Mouse (Mus musculus) cerebellum, adult 2 months (tissue): Measurements from ENCODE around the gene Gm19668. TPM values are rescaled to one million over a fixed set of nuclear protein-coding genes. Genes with fewer than 3 reads are reported as not detected.
A peak's percentile ranks its signal among the peaks of the same experiment; 100 is the strongest.
"Not testable (repeated sequence)": the region's sequence is repeated elsewhere in the genome, so short reads cannot be mapped to it uniquely, and the experiment has no call there.

ENCODE experiments used
- DNase-seq, 2 experiments: peaks; one replicate each; pipeline ENCODE4 v3.0.0; 2021
- H3K27ac ChIP-seq: fragments of 200-500 bp; 2 replicates; pipeline ENCODE4 v1.5.1; 2012; ENCODE audit warnings: low read length, control low read depth, inconsistent platforms; ENCODE audit not compliant: insufficient read depth
- H3K27me3 ChIP-seq: fragments of 200-500 bp; 2 replicates; pipeline ENCODE4 v1.6.1; 2012; ENCODE audit warnings: inconsistent platforms, mild to moderate bottlenecking, low read length, moderate library complexity; ENCODE audit not compliant: control insufficient read depth, insufficient read depth
- H3K4me1 ChIP-seq: fragments of 200-500 bp; 2 replicates; pipeline ENCODE4 v1.6.1; 2011; ENCODE audit warnings: low read length; ENCODE audit not compliant: control insufficient read depth, insufficient read depth
- H3K4me3 ChIP-seq: fragments of 200-500 bp; replicated peaks from 2 replicates; pipeline ENCODE3; 2011; ENCODE audit warnings: mild to moderate bottlenecking, low read depth, low read length, control low read depth; ENCODE audit not compliant: insufficient read depth
- CTCF ChIP-seq: fragments of 200-500 bp; IDR thresholded peaks from 2 replicates; pipeline ENCODE4 v1.5.1; 2011; ENCODE audit warnings: low read depth, mild to moderate bottlenecking, control low read depth, low read length, moderate library complexity, borderline replicate concordance; ENCODE audit not compliant: insufficient read depth
- POLR2A ChIP-seq: fragments of 200-500 bp; IDR thresholded peaks from 2 replicates; pipeline ENCODE4 v1.6.1; 2011; ENCODE audit warnings: low read length, control low read depth, borderline replicate concordance; ENCODE audit not compliant: insufficient read depth
- WGBS: fragments of 180-500 bp; shearing (Covaris S2); methylation state at CpG from one replicate; pipeline ENCODE4 v1.1.7; 2018; 5-methylcytosine and 5-hydroxymethylcytosine counted together
- polyA plus RNA-seq: library from polyadenylated mRNA; depleted of rRNA; stranded (reverse); fragments of >200 nt; gene quantifications from 2 replicates; pipeline ENCODE4 v1.2.3, GENCODE M21; 2012; rRNA removed

The Gm19668 gene
- polyA plus RNA-seq, 1 experiment: not detected

- Histone ChIP-seq H3K27ac (no peak overlapping the region), H3K4me1 (no peaks in the 10 kb centered on the region), H3K4me3 (no peak overlapping the region), H3K27me3 (no peaks in the 10 kb centered on the region)
- DNase-seq: no peak
- TF ChIP-seq POLR2A (no peak), CTCF (no peak)
Measured at GRCm38 (mm10) chr10:77753448-77753847, 45.5 kb downstream of the Gm19668 start.

DNA sequence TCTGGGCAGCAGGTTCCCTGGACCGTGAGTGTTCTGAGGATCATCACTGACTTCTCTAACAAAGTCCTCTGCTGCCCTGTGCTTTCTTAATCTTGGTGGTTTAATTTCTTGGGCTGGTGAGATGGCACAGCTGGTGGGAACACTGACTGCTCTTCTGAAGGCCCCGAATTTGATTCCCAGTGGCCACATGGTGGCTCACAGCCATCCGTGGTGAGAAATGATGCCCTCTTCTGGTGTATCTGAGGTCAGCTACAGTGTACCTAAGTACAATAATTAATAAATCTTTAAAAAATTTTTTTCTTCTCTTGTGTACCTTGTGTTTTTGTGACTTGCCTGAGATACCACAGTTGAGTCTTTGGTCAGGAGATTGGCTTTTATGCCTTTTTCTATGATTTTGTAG is 46.6 kb downstream of the Gm19668 start:
- WGBS: 69% methylated on average over 3 of the region's 3 CpGs
- DNase-seq, H3K27ac ChIP-seq, H3K4me1 ChIP-seq, H3K27me3 ChIP-seq, H3K4me3 ChIP-seq: not testable (repeated sequence)

DNA sequence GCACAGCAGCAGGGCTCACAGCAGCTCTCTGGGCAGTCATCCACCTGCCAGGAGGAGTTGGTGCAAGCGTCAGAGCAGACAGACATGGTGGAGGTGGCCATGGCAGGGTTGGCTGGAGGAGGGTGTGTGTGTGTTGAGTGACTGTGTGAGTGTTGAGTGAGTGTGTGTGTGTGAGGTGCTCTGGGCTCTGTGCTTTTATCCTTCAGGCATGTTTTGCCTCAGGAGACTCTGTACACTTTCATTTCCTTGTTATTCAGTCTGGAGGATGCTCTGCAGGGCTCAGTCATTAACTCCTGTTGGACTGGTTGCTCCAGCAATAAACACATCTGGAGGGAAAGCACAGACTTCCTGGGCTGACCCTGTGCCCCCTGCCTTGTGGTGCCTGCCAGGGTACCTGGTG is 47.7 kb downstream of the Gm19668 start, which contains the start of gene Gm9736:
TSS of gene Gm9736 (minus strand) at position 101 of the 400 bp plus-strand sequence.
- H3K27me3 ChIP-seq, H3K27ac ChIP-seq, H3K4me3 ChIP-seq, H3K4me1 ChIP-seq, DNase-seq: not testable (repeated sequence)
- WGBS: 17% methylated on average over 1 of the region's 1 CpGs

GRCm38 (mm10) chr10:77750686-77751085 is 48.2 kb downstream of the Gm19668 start:
- not testable (repeated sequence) for H3K4me3 ChIP-seq, H3K27ac ChIP-seq, H3K27me3 ChIP-seq, H3K4me1 ChIP-seq
- 0% methylated on average over 1 of the region's 1 CpGs for whole genome bisulfite sequencing
- DNase-seq: peak; percentile 18 to 33

Other genes with a start within 250 kb of the Gm19668 start
- 113 and 118 TPM in 2 replicates for gene Pttg1ip, start 217.4 kb downstream of the Gm19668 start, polyA plus RNA-seq
- 301 and 310 TPM in 2 replicates for gene Sumo3, start 193.0 kb downstream of the Gm19668 start, polyA plus RNA-seq
- 33.8 and 37.7 TPM in 2 replicates for gene Gm49325, start 192.9 kb downstream of the Gm19668 start, polyA plus RNA-seq
- 37.5 and 39.5 TPM in 2 replicates for gene Ube2g2, start 176.9 kb downstream of the Gm19668 start, polyA plus RNA-seq
- 0.59 and 0.79 TPM in 2 replicates for gene Tspear, start 112.6 kb downstream of the Gm19668 start, polyA plus RNA-seq
- not detected in 2 replicates for gene Gm19402, start 108.4 kb downstream of the Gm19668 start, polyA plus RNA-seq
- gene Gm9508, start 101.9 kb downstream of the Gm19668 start, polyA plus RNA-seq: not detected in 2 replicates
- not detected in 2 replicates for gene Gm10272, start 92.5 kb downstream of the Gm19668 start, polyA plus RNA-seq
- 0.32 TPM in 1 of 2 replicates, not detected in the other for gene Gm10024, start 87.7 kb downstream of the Gm19668 start, polyA plus RNA-seq
- not detected in 2 replicates for gene Gm10142, start 83.3 kb downstream of the Gm19668 start, polyA plus RNA-seq
- gene Krtap12-1, start 78.5 kb downstream of the Gm19668 start, polyA plus RNA-seq: not detected in 2 replicates
- gene Gm10100, start 72.6 kb downstream of the Gm19668 start, polyA plus RNA-seq: not detected in 2 replicates
- gene Gm18596, start 56.5 kb downstream of the Gm19668 start, polyA plus RNA-seq: not detected in 2 replicates
- not detected in 2 replicates for gene Gm9736, start 47.8 kb downstream of the Gm19668 start, polyA plus RNA-seq
- not detected in 2 replicates for gene Gm3233, start 39.5 kb downstream of the Gm19668 start, polyA plus RNA-seq
- not detected in 2 replicates for gene Gm3238, start 27.8 kb downstream of the Gm19668 start, polyA plus RNA-seq
- not detected in 2 replicates for gene Gm7138, start 22.2 kb downstream of the Gm19668 start, polyA plus RNA-seq
- gene Gm3250, start 16.6 kb downstream of the Gm19668 start, polyA plus RNA-seq: not detected in 2 replicates
- gene Gm7137, start 10.9 kb downstream of the Gm19668 start, polyA plus RNA-seq: not detected in 2 replicates
- not detected in 2 replicates for gene Gm9639, start 4.1 kb downstream of the Gm19668 start, polyA plus RNA-seq
- gene Gm9507, start 12.7 kb upstream of the Gm19668 start, polyA plus RNA-seq: not detected in 2 replicates
- not detected in 2 replicates for gene Gm2696, start 15.5 kb upstream of the Gm19668 start, polyA plus RNA-seq
- not detected in 2 replicates for gene Krtap10-4, start 28.0 kb upstream of the Gm19668 start, polyA plus RNA-seq
- gene Krtap10-10, start 36.8 kb upstream of the Gm19668 start, polyA plus RNA-seq: not detected in 2 replicates
- not detected in 2 replicates for gene Gm36176, start 47.7 kb upstream of the Gm19668 start, polyA plus RNA-seq
- not detected in 2 replicates for gene Gm10318, start 53.7 kb upstream of the Gm19668 start, polyA plus RNA-seq
- gene Gm3285, start 62.8 kb upstream of the Gm19668 start, polyA plus RNA-seq: not detected in 2 replicates
- gene Lrrc3, start 103.4 kb upstream of the Gm19668 start, polyA plus RNA-seq: 1.5 and 1.8 TPM in 2 replicates
- gene Trpm2, start 171.4 kb upstream of the Gm19668 start, polyA plus RNA-seq: 29.8 and 32.5 TPM in 2 replicates
- 69.3 and 74.5 TPM in 2 replicates for gene 1810043G02Rik, start 179.4 kb upstream of the Gm19668 start, polyA plus RNA-seq
- gene Pfkl, start 210.9 kb upstream of the Gm19668 start, polyA plus RNA-seq: 98.6 and 108 TPM in 2 replicates
- 0.46 and 1.8 TPM in 2 replicates for gene Dnmt3l, start 242.8 kb upstream of the Gm19668 start, polyA plus RNA-seq
- gene Aire, start 244.5 kb upstream of the Gm19668 start, polyA plus RNA-seq: 0.08 and 0.16 TPM in 2 replicates